Mouse (Mus musculus) liver, adult 2 months (tissue): ENCODE results near the gene Sema3a. TPM values are rescaled to one million over a fixed set of nuclear protein-coding genes. Genes with fewer than 3 reads are reported as not detected.

ENCODE experiments used
- DNase-seq: peaks from one replicate; pipeline ENCODE4 v3.0.0-alpha.2; 2011; ENCODE audit warnings: low read depth, low spot score; ENCODE audit errors: extremely low read depth
- H3K27ac ChIP-seq: fragments of 200-500 bp; replicated peaks from 2 replicates; pipeline ENCODE4 v1.5.1; 2012; ENCODE audit warnings: low read depth, mild to moderate bottlenecking, control low read depth, inconsistent platforms, low read length; ENCODE audit not compliant: insufficient read depth
- H3K27me3 ChIP-seq: fragments of 200-500 bp; 2 replicates; pipeline ENCODE4 v1.6.1; 2012; ENCODE audit warnings: mild to moderate bottlenecking, moderate library complexity, low read length, inconsistent platforms; ENCODE audit not compliant: control insufficient read depth, insufficient read depth
- H3K36me3 ChIP-seq: fragments of 200-500 bp; 2 replicates; pipeline ENCODE4 v1.6.1; 2012; ENCODE audit warnings: low read length, inconsistent platforms; ENCODE audit not compliant: control insufficient read depth, insufficient read depth
- H3K4me1 ChIP-seq: fragments of 200-500 bp; 2 replicates; pipeline ENCODE4 v1.6.1; 2011; ENCODE audit warnings: low read length; ENCODE audit not compliant: control insufficient read depth, insufficient read depth
- H3K4me3 ChIP-seq: fragments of 200-500 bp; 2 replicates; pipeline ENCODE4 v1.5.1; 2011; ENCODE audit warnings: low read depth, mild to moderate bottlenecking, control low read depth, low read length, moderate library complexity; ENCODE audit not compliant: insufficient read depth
- H3K79me2 ChIP-seq: fragments of 200-500 bp; 2 replicates; pipeline ENCODE4 v1.6.1; 2012; ENCODE audit warnings: inconsistent platforms, mild to moderate bottlenecking, low read length, moderate library complexity; ENCODE audit not compliant: control insufficient read depth, insufficient read depth
- H3K9ac ChIP-seq: fragments of 200-500 bp; 2 replicates; pipeline ENCODE4 v1.6.1; 2012; ENCODE audit warnings: low read depth, mild to moderate bottlenecking, control low read depth, inconsistent platforms, low read length
- CTCF ChIP-seq: fragments of 200-500 bp; IDR thresholded peaks from 2 replicates; pipeline ENCODE4 v1.5.1; 2011; ENCODE audit warnings: low read depth, low read length, control low read depth
- POLR2A ChIP-seq: fragments of 200-500 bp; IDR thresholded peaks from 2 replicates; pipeline ENCODE4 v1.6.1; 2011; ENCODE audit warnings: low read length, control low read depth; ENCODE audit not compliant: insufficient read depth; ENCODE audit errors: extremely low read depth
- WGBS: fragments of 180-500 bp; shearing (Covaris S2); methylation state at CpG from one replicate; pipeline ENCODE4 v1.1.7; 2018; 5-methylcytosine and 5-hydroxymethylcytosine counted together
- polyA plus RNA-seq: library from polyadenylated mRNA; depleted of rRNA; stranded (reverse); fragments of >200 nt; gene quantifications from 2 replicates; pipeline ENCODE4 v1.2.3, GENCODE M21; 2012
- total RNA-seq: library from RNA; depleted of rRNA; stranded (reverse); fragments of >200 nt; gene quantifications from 2 replicates; pipeline ENCODE4 v1.2.3, GENCODE M21; 2014

The Sema3a gene
- total and polyA plus RNA-seq, 2 experiments: 0.06 to 0.18 TPM

- Histone ChIP-seq H3K79me2 (no peaks in the 10 kb centered on the region), H3K4me3 (no peak overlapping the region), H3K4me1 (no peaks in the 10 kb centered on the region), H3K27me3 (no peaks in the 10 kb centered on the region), H3K36me3 (no peaks in the 10 kb centered on the region), H3K27ac (no peak overlapping the region), H3K9ac (no peak overlapping the region)
- 65% methylated on average over 3 of the region's 3 CpGs for WGBS
- no peak for DNase-seq
- TF ChIP-seq CTCF (no peak), POLR2A (no peak)
Observed at GRCm38 (mm10) chr5:13636237-13636636, 511.0 kb downstream of the Sema3a start.
